Mouse (Mus musculus): ENCODE results near the gene Tspyl2. TPM values are rescaled to one million over a fixed set of nuclear protein-coding genes. Genes with fewer than 3 reads are reported as not detected.
"Not testable (repeated sequence)": the region's sequence is repeated elsewhere in the genome, so short reads cannot be mapped to it uniquely, and the experiment has no call there.

Tspyl2 gene
- 50.2 and 53.7 TPM in 2 replicates for polyA plus RNA-seq (2016; fragmentation: Nextera tagmentation; extraction: Ambion mirVana)

- ATAC-seq (ENCODE audit: low FRiP score, low read depth), result peak; percentile 98
- no peaks in the 10 kb centered on the region for H3K9me3 ChIP-seq
- H3K4me1 ChIP-seq, result no peaks in the 10 kb centered on the region
- H3K4me2 ChIP-seq (replicated peaks), result peak within 1 kb of the TSS; percentile 61
- 15% methylated on average over 26 of the region's 27 CpGs for WGBS
- H3K36me3 ChIP-seq, result peaks cover 22% of the 10 kb centered on the region
- peak within 1 kb of the TSS; percentile 60 for H3K4me3 ChIP-seq
- H3K27me3 ChIP-seq (replicated peaks), result peaks cover 31% of the 10 kb centered on the region
- H3K27ac ChIP-seq, result peak within 1 kb of the TSS; percentile 72
- H3K9ac ChIP-seq, result peak within 1 kb of the TSS; percentile 81
Measured at GRCm38 (mm10) chrX:152342358-152342901, at the start of gene Tspyl2. Gene Tspyl2 (minus strand): TSS chrX:152342425.

- peak; percentile 96 for ATAC-seq (ENCODE audit: low FRiP score, low read depth)
- Histone ChIP-seq H3K4me2 (replicated peaks) (peak within 1 kb of the TSS; percentile 60), H3K36me3 (no peaks in the 10 kb centered on the region), H3K27me3 (replicated peaks) (peaks cover 23% of the 10 kb centered on the region), H3K4me1 (peaks cover 16% of the 10 kb centered on the region; the same call in 1 of the 2 replicates), H3K9me3 (no peaks in the 10 kb centered on the region), H3K4me3 (peak within 1 kb of the TSS; percentile 55), H3K27ac (peak within 1 kb of the TSS; percentile 74; the same call in 1 of the 2 replicates), H3K9ac (peak within 1 kb of the TSS; percentile 64)
- 19% methylated on average over 22 of the region's 24 CpGs for WGBS
Measured at GRCm38 (mm10) chrX:152368397-152369273, 26.4 kb upstream of the Tspyl2 start, which contains the start of gene Gpr173. Gene Gpr173 (minus strand): TSS chrX:152368704.

DNA sequence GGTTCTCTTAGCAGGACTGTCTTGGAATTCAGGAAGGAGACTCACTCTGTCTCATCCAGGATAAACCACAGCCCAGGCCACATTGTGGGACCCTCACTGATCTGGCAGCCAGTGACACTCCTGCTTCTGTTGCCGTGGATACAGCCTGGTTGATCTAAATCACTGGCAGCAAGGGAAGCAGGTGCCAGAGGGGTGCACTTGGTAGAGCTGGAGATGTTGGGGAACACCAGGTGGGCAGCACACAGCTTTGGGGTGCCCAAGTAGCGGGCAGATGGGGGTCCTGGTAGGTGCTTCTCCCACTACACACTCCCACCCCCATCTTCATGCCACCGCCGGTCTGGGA is 25.8 kb upstream of the Tspyl2 start:
- H3K9ac ChIP-seq, result peak overlapping the region; percentile 64
- no peaks in the 10 kb centered on the region for H3K36me3 ChIP-seq
- H3K27me3 ChIP-seq (replicated peaks), result peaks cover 23% of the 10 kb centered on the region
- peak overlapping the region; percentile 60 for H3K4me2 ChIP-seq (replicated peaks)
- peak overlapping the region; percentile 55 for H3K4me3 ChIP-seq
- peaks cover 16% of the 10 kb centered on the region; the same call in 1 of the 2 replicates for H3K4me1 ChIP-seq
- H3K9me3 ChIP-seq, result no peaks in the 10 kb centered on the region
- WGBS, result 21% methylated on average over 4 of the region's 4 CpGs
- ATAC-seq (ENCODE audit: low FRiP score, low read depth), result peak; percentile 65
- H3K27ac ChIP-seq, result peak overlapping the region; percentile 74; the same call in 1 of the 2 replicates

- no peak for ATAC-seq (ENCODE audit: low FRiP score, low read depth)
- peak overlapping the region; percentile 60 for H3K4me2 ChIP-seq (replicated peaks)
- no peak overlapping the region for H3K9ac ChIP-seq
- H3K27me3 ChIP-seq (replicated peaks), result peaks cover 23% of the 10 kb centered on the region
- no peaks in the 10 kb centered on the region for H3K36me3 ChIP-seq
- WGBS, result 67% methylated on average over 2 of the region's 2 CpGs
- H3K4me3 ChIP-seq, result no peak overlapping the region
- H3K4me1 ChIP-seq, result peaks cover 16% of the 10 kb centered on the region; the same call in 1 of the 2 replicates
- no peak overlapping the region for H3K27ac ChIP-seq
- no peaks in the 10 kb centered on the region for H3K9me3 ChIP-seq
Measured at GRCm38 (mm10) chrX:152366418-152366817, 24.2 kb upstream of the Tspyl2 start.

GRCm38 (mm10) chrX:152352553-152353153 is 10.4 kb upstream of the Tspyl2 start:
- no peak overlapping the region for H3K4me3 ChIP-seq
- H3K9me3 ChIP-seq, result no peaks in the 10 kb centered on the region
- H3K9ac ChIP-seq, result no peak overlapping the region
- no peak overlapping the region for H3K4me2 ChIP-seq (replicated peaks)
- H3K4me1 ChIP-seq, result no peaks in the 10 kb centered on the region
- no peaks in the 10 kb centered on the region; the same call in 1 of the 2 replicates for H3K27me3 ChIP-seq (replicated peaks)
- ATAC-seq (ENCODE audit: low FRiP score, low read depth), result peak; percentile 75
- H3K27ac ChIP-seq, result no peak overlapping the region
- 20% methylated on average over 5 of the region's 5 CpGs for WGBS
- H3K36me3 ChIP-seq, result no peaks in the 10 kb centered on the region

DNA sequence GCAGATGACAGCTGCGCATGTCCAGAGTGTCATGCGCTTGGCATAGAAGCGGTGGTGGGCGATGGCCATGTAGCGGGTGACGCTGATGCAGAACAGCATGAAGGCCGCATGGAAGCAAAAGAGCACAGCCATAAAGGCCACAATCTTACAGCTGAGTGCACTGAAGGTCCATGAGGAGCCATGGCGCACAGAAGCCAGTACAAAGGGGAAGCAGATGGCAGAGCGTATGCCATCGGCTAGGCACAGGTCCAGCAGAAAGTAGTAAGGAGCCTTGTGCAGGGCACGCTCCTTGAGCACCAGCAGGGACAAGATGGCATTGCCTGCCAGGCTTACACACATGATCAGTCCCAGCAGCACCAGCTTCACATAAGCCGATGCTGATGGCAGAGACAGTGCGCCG is 4.8 kb upstream of the Tspyl2 start:
- no peaks in the 10 kb centered on the region for H3K4me1 ChIP-seq
- H3K9ac ChIP-seq, result no peak overlapping the region
- no peak overlapping the region for H3K27ac ChIP-seq
- H3K9me3 ChIP-seq, result no peaks in the 10 kb centered on the region
- no peak overlapping the region for H3K4me2 ChIP-seq (replicated peaks)
- no peak overlapping the region for H3K4me3 ChIP-seq
- H3K27me3 ChIP-seq (replicated peaks), result peaks cover 15% of the 10 kb centered on the region
- H3K36me3 ChIP-seq, result peaks cover 9% of the 10 kb centered on the region; the same call in 1 of the 2 replicates
- ATAC-seq (ENCODE audit: low FRiP score, low read depth), result no peak
- 95% methylated on average over 14 of the region's 14 CpGs for WGBS

GRCm38 (mm10) chrX:152346587-152346986 is 4.4 kb upstream of the Tspyl2 start:
- no peaks in the 10 kb centered on the region for H3K4me1 ChIP-seq
- H3K4me2 ChIP-seq (replicated peaks), result no peak overlapping the region
- no peaks in the 10 kb centered on the region for H3K9me3 ChIP-seq
- H3K27me3 ChIP-seq (replicated peaks), result peaks cover 18% of the 10 kb centered on the region
- H3K36me3 ChIP-seq, result peaks cover 9% of the 10 kb centered on the region; the same call in 1 of the 2 replicates
- WGBS, result 91% methylated on average over 15 of the region's 15 CpGs
- ATAC-seq (ENCODE audit: low FRiP score, low read depth), result no peak
- no peak overlapping the region for H3K27ac ChIP-seq
- H3K4me3 ChIP-seq, result no peak overlapping the region
- no peak overlapping the region for H3K9ac ChIP-seq

DNA sequence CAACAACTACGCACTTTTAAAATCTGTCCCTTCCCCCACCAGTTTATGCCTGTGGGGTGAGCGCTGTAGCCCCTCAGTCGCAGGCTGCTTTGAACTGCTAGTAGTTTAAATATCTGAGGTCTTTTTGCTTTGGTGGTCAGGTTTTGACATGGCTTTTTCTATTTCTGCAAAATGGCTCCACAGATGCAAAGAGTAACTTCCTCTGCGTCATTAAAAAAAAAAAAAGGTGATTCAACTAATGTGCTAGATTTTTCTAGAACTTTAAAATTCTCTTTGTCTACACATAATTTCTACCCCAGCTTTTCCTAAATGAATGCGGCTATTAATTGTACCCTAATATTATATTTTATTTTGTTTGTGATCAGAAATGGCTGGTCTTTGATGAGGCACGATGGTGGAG is 678 bp upstream of the Tspyl2 start:
- Histone ChIP-seq H3K27me3 (replicated peaks) (peaks cover 27% of the 10 kb centered on the region), H3K9me3 (no peaks in the 10 kb centered on the region), H3K36me3 (peaks cover 22% of the 10 kb centered on the region), H3K27ac (peak overlapping the region; percentile 53; the same call in 1 of the 2 replicates), H3K4me1 (no peaks in the 10 kb centered on the region), H3K4me2 (replicated peaks) (peak overlapping the region; percentile 61), H3K4me3 (peak overlapping the region; percentile 26), H3K9ac (no peak overlapping the region; the same call in 1 of the 2 replicates)
- no peak for ATAC-seq (ENCODE audit: low FRiP score, low read depth)
- 28% methylated on average over 6 of the region's 6 CpGs for WGBS

- Histone ChIP-seq H3K4me1 (no peaks in the 10 kb centered on the region; the same call in 1 of the 2 replicates), H3K9ac (peak overlapping the region; percentile 81), H3K27ac (no peak overlapping the region), H3K27me3 (replicated peaks) (peaks cover 34% of the 10 kb centered on the region), H3K9me3 (no peaks in the 10 kb centered on the region), H3K36me3 (peaks cover 17% of the 10 kb centered on the region; the same call in 1 of the 2 replicates), H3K4me2 (replicated peaks) (peak overlapping the region; percentile 61), H3K4me3 (peak overlapping the region; percentile 60)
- no peak for ATAC-seq (ENCODE audit: low FRiP score, low read depth)
- WGBS, result 34% methylated on average over 11 of the region's 11 CpGs
Measured at GRCm38 (mm10) chrX:152341496-152341895, 729 bp downstream of the Tspyl2 start.

GRCm38 (mm10) chrX:152336546-152337332 is 5.5 kb downstream of the Tspyl2 start:
- Histone ChIP-seq H3K9ac (peak overlapping the region; percentile 53), H3K9me3 (no peaks in the 10 kb centered on the region), H3K4me3 (peak overlapping the region; percentile 19; the same call in 1 of the 2 replicates), H3K27me3 (replicated peaks) (peaks cover 28% of the 10 kb centered on the region; the same call in 1 of the 2 replicates), H3K36me3 (peaks cover 13% of the 10 kb centered on the region; the same call in 1 of the 2 replicates), H3K4me2 (replicated peaks) (peak overlapping the region; percentile 55), H3K27ac (peak overlapping the region; percentile 86), H3K4me1 (no peaks in the 10 kb centered on the region; the same call in 1 of the 2 replicates)
- WGBS, result 12% methylated on average over 33 of the region's 33 CpGs
- ATAC-seq (ENCODE audit: low FRiP score, low read depth), result peak; percentile 98

DNA sequence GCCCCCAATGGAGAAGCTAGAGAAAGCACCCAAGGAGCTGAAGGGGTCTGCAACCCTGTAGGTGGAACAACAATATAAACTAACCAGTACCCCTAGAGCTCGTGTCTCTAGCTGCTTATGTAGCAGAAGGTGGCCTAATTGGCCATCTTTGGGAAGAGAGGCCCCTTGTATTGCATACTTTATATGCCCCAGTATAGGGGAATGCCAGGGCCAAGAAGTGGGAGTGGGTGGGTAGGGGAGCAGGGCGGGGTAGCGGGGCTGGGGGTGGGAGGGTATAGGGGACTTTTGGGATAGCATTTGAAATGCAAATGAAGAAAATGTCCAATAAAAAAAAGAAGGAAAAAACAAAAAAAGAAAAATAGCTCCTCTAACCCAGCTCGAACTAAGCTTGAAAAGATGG is 6.1 kb downstream of the Tspyl2 start:
- H3K4me2 ChIP-seq (replicated peaks), result peak overlapping the region; percentile 55
- not testable (repeated sequence) for H3K4me3 ChIP-seq
- 48% methylated on average over 4 of the region's 4 CpGs for WGBS

More for the DNA sequence above, 6.1 kb downstream of the Tspyl2 start:
- Histone ChIP-seq H3K27me3 (replicated peaks) (peaks cover 22% of the 10 kb centered on the region; the same call in 1 of the 2 replicates), H3K36me3 (peaks cover 13% of the 10 kb centered on the region; the same call in 1 of the 2 replicates)
- not testable (repeated sequence) for H3K9ac ChIP-seq, H3K27ac ChIP-seq, H3K9me3 ChIP-seq, H3K4me1 ChIP-seq
- ATAC-seq (ENCODE audit: low FRiP score, low read depth), result peak; percentile 38

Measured in neural tube, embryonic 12.5 days (tissue).